Mouse (Mus musculus) ovary, adult 18-20 months (tissue): ENCODE results near the gene Stom.

Experiments used
- DNase-seq: peaks from one replicate; pipeline ENCODE4 v3.0.0; 2022; ENCODE audit warnings: low spot score, mixed read lengths

The Stom gene

DNA sequence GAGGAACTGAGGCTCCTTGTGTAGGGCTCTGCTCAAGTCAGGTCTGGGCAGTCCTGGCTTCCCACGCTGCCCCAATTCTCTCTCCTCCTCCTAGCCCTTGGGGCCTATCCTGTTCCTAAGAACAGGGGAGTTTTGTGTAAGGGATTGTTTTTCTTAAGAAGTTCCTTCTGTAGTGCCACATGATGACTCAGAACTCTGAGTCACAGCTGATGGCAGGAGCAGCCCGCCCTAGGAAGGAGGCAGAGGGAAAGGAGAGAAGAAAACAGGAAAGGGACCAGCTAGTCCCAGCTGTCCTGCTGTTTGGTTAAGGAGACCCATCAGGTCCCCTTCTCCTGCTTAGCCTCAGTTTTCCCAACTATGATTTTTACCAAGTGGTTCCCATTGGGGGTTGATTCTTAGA is 65.0 kb downstream of the Stom start:
- DNase-seq: peak; percentile 67

DNA sequence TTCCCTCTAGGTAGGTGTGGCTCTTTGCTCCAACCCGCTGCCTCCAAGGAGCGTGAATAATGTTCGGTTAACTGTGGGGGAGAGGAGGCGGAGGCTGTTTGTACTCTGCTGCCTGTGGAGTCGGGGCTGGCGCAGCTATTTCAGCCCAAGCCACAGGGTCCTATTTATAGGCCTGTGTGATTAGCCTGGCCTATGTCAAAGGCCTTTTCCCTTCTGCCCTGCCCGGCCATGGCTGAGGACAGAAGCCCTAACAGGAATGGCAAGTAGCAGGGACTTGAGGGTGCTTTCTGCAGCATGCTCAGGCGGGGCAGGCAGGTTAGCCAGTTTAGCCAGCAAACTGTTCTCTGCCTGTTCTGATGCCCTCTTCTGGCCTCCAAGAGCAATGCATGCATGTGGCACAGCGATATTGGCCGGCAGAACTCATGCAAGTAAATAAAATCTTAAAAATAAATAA is 66.2 kb downstream of the Stom start:
- peak; percentile 46 for DNase-seq

- DNase-seq: no peak
Observed at GRCm38 (mm10) chr2:35269716-35270260, 67.0 kb downstream of the Stom start.

GRCm38 (mm10) chr2:35269136-35269535 is 67.6 kb downstream of the Stom start:
- no peak for DNase-seq

DNA sequence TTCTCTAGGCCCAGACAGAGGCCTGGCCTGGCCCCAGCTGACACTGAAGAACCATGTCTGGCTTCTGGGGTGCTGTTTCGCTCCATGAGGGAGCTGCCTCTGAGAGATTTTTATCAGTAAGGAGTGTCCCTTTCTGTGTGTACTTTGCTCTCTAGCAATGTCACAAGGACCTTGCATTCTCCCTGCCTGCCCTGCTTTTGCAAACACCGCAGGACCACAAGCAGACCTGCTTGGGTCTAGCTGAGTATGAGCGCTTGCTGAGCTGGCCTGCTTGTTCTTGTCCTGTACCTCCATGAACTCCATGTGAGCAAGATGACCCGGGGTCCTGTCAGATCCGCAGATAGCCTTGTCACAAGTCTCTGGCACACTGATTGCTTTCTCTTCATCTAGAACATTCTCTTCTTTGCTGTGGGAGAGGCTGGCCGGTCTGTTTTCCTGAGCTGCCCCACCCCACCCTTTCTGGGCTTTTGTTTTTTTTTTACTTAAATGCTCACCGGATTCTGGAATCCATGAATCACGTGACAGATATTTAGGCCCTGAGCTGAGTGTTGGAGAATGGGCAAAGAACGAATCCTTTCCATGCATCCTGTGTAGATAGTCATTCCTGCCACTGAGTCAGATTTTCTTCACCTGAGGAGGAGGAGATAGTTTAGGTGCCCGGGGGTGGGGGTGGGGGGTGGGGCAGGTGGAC is 68.8 kb downstream of the Stom start:
- DNase-seq: no peak

- peak; percentile 43 for DNase-seq
Observed at GRCm38 (mm10) chr2:35267156-35267875, 69.5 kb downstream of the Stom start.

GRCm38 (mm10) chr2:35266251-35266905 is 70.4 kb downstream of the Stom start:
- no peak for DNase-seq

- DNase-seq: no peak
Observed at GRCm38 (mm10) chr2:35265775-35266174, 71.0 kb downstream of the Stom start.

GRCm38 (mm10) chr2:35265296-35265695 is 71.5 kb downstream of the Stom start:
- no peak for DNase-seq

- DNase-seq: no peak
Observed at GRCm38 (mm10) chr2:35264095-35264494, 72.7 kb downstream of the Stom start.
